Mouse (Mus musculus) liver, embryonic 11.5 days (tissue): ENCODE measurements around the gene Cyfip1. TPM values are rescaled to one million over a fixed set of nuclear protein-coding genes. Genes with fewer than 3 reads are reported as not detected.

Experiments used
- ATAC-seq: fragments of 200-750 bp; cut with Nextera tagmentation; replicated peaks from 2 replicates; pipeline ENCODE4 v1.8.0; 2017; ENCODE audit warnings: moderate number of reproducible peaks, mild to moderate bottlenecking, moderate TSS enrichment, moderate library complexity; ENCODE audit not compliant: low FRiP score
- DNase-seq: peaks from one replicate; pipeline ENCODE4 v3.0.0-alpha.2; 2017; ENCODE audit warnings: low spot score
- H3K27ac ChIP-seq: fragments of 300-500 bp; sonication (generic); 2 replicates; pipeline ENCODE4 v1.5.1; 2014; ENCODE audit warnings: mild to moderate bottlenecking, low read depth, low read length, control low read depth
- H3K27me3 ChIP-seq: fragments of 300-500 bp; sonication (generic); replicated peaks from 2 replicates; pipeline ENCODE4 v1.6.1; 2014; ENCODE audit warnings: low read length, mixed read lengths; ENCODE audit not compliant: control insufficient read depth, insufficient read depth
- H3K36me3 ChIP-seq: fragments of 300-500 bp; sonication (generic); 2 replicates; pipeline ENCODE4 v1.6.1; 2014; ENCODE audit warnings: mild to moderate bottlenecking, low read length, moderate library complexity, mixed read lengths; ENCODE audit not compliant: control insufficient read depth, insufficient read depth
- H3K4me1 ChIP-seq: fragments of 300-500 bp; sonication (generic); replicated peaks from 2 replicates; pipeline ENCODE4 v1.6.1; 2014; ENCODE audit warnings: low read length, mixed read lengths; ENCODE audit not compliant: control insufficient read depth, insufficient read depth
- H3K4me2 ChIP-seq: fragments of 300-500 bp; sonication (generic); 2 replicates; pipeline ENCODE4 v1.6.1; 2014; ENCODE audit warnings: mild to moderate bottlenecking, control low read depth, moderate library complexity
- H3K4me3 ChIP-seq: fragments of 300-500 bp; sonication (generic); 2 replicates; pipeline ENCODE4 v1.5.1; 2014; ENCODE audit warnings: low read depth, low read length, control low read depth
- H3K9ac ChIP-seq: fragments of 300-500 bp; sonication (generic); 2 replicates; pipeline ENCODE4 v1.6.1; 2014; ENCODE audit warnings: low read depth, low read length, control low read depth
- H3K9me3 ChIP-seq: fragments of 300-500 bp; sonication (generic); 2 replicates; pipeline ENCODE4 v1.6.1; 2016; ENCODE audit warnings: low read length, inconsistent platforms, mixed read lengths; ENCODE audit not compliant: control insufficient read depth
- WGBS: fragments of 180-500 bp; shearing (Covaris S2); extraction: QIAGEN DNeasy Blood & Tissue Kit; methylation state at CpG from one replicate; pipeline ENCODE4 v1.1.7; 2014; 5-methylcytosine and 5-hydroxymethylcytosine counted together
- polyA plus RNA-seq: library from polyadenylated mRNA; unstranded; fragments of >200 nt; fragmentation: Nextera tagmentation; extraction: Ambion mirVana; gene quantifications from 2 replicates; pipeline ENCODE4 v1.2.1, GENCODE M21; 2014

Gene Cyfip1
- polyA plus RNA-seq, 1 experiment from 2014 or later = 47.8 TPM

GRCm38 (mm10) chr7:55857729-55858128, 16.2 kb downstream of the Cyfip1 start:
- H3K4me1 ChIP-seq = 0 out of 2 replicates have a peak, but pooled peaks cover 6% of the 10 kb centered on the region
- no peak overlapping the region for H3K9ac ChIP-seq
- no peaks in the 10 kb centered on the region for H3K9me3 ChIP-seq
- no peaks in the 10 kb centered on the region for H3K27me3 ChIP-seq
- H3K4me2 ChIP-seq = no peak overlapping the region
- ATAC-seq (no peak), DNase-seq (no peak)
- WGBS = 77% methylated on average over 2 of the region's 2 CpGs
- H3K27ac ChIP-seq = no peak overlapping the region
- H3K4me3 ChIP-seq = no peak overlapping the region
- H3K36me3 ChIP-seq = no peaks in the 10 kb centered on the region

- ATAC-seq = no peak; the same call in 1 of the 2 replicates
- DNase-seq = no peak
- Histone ChIP-seq H3K4me2 (no peak overlapping the region), H3K9me3 (no peaks in the 10 kb centered on the region), H3K27me3 (no peaks in the 10 kb centered on the region), H3K36me3 (no peaks in the 10 kb centered on the region), H3K4me1 (0 out of 2 replicates have a peak, but pooled peaks cover 6% of the 10 kb centered on the region), H3K27ac (no peak overlapping the region), H3K9ac (no peak overlapping the region), H3K4me3 (no peak overlapping the region)
- 81% methylated on average over 3 of the region's 3 CpGs for whole genome bisulfite sequencing
Observed at GRCm38 (mm10) chr7:55858836-55859517, 17.4 kb downstream of the Cyfip1 start.

- H3K9ac ChIP-seq = no peak overlapping the region
- WGBS = 76% methylated on average over 2 of the region's 2 CpGs
- H3K4me2 ChIP-seq = no peak overlapping the region
- H3K36me3 ChIP-seq = no peaks in the 10 kb centered on the region
- H3K4me3 ChIP-seq = no peak overlapping the region
- no peak overlapping the region for H3K27ac ChIP-seq
- no peaks in the 10 kb centered on the region for H3K27me3 ChIP-seq
- 0 out of 2 replicates have a peak, but pooled peaks cover 6% of the 10 kb centered on the region for H3K4me1 ChIP-seq
- no peak for ATAC-seq
- H3K9me3 ChIP-seq = no peaks in the 10 kb centered on the region
- DNase-seq = no peak
Observed at GRCm38 (mm10) chr7:55859518-55859872, 17.9 kb downstream of the Cyfip1 start.

GRCm38 (mm10) chr7:55859956-55860355, 18.4 kb downstream of the Cyfip1 start:
- Histone ChIP-seq H3K4me3 (no peak overlapping the region), H3K4me2 (no peak overlapping the region), H3K9me3 (no peaks in the 10 kb centered on the region), H3K27me3 (no peaks in the 10 kb centered on the region), H3K4me1 (0 out of 2 replicates have a peak, but pooled peaks cover 6% of the 10 kb centered on the region), H3K36me3 (no peaks in the 10 kb centered on the region), H3K9ac (no peak overlapping the region), H3K27ac (no peak overlapping the region)
- WGBS = 88% methylated on average over 6 of the region's 6 CpGs
- no peak for ATAC-seq
- DNase-seq = no peak

GRCm38 (mm10) chr7:55861175-55861574, 19.6 kb downstream of the Cyfip1 start:
- no peak for ATAC-seq
- no peaks in the 10 kb centered on the region for H3K9me3 ChIP-seq
- WGBS = 84% methylated on average over 4 of the region's 4 CpGs
- H3K4me1 ChIP-seq = 0 out of 2 replicates have a peak, but pooled peaks cover 6% of the 10 kb centered on the region
- H3K27me3 ChIP-seq = no peaks in the 10 kb centered on the region
- no peak overlapping the region for H3K4me3 ChIP-seq
- no peak overlapping the region for H3K27ac ChIP-seq
- no peaks in the 10 kb centered on the region for H3K36me3 ChIP-seq
- no peak overlapping the region for H3K4me2 ChIP-seq
- no peak for DNase-seq
- no peak overlapping the region for H3K9ac ChIP-seq

GRCm38 (mm10) chr7:55865044-55865443, 23.5 kb downstream of the Cyfip1 start:
- no peaks in the 10 kb centered on the region for H3K27me3 ChIP-seq
- no peaks in the 10 kb centered on the region for H3K36me3 ChIP-seq
- ATAC-seq (no peak), DNase-seq (no peak)
- no peak overlapping the region for H3K4me2 ChIP-seq
- no peaks in the 10 kb centered on the region for H3K4me1 ChIP-seq
- no peaks in the 10 kb centered on the region for H3K9me3 ChIP-seq
- no peak overlapping the region for H3K4me3 ChIP-seq
- no peak overlapping the region for H3K27ac ChIP-seq
- H3K9ac ChIP-seq = no peak overlapping the region

- Histone ChIP-seq H3K9me3 (no peaks in the 10 kb centered on the region), H3K4me3 (no peak overlapping the region)
- 63% methylated on average over 8 of the region's 8 CpGs for WGBS
Observed at GRCm38 (mm10) chr7:55865750-55866416, 24.3 kb downstream of the Cyfip1 start.

GRCm38 (mm10) chr7:55868247-55868646, 26.7 kb downstream of the Cyfip1 start:
- Histone ChIP-seq H3K4me3 (no peak overlapping the region), H3K4me2 (no peak overlapping the region), H3K27me3 (no peaks in the 10 kb centered on the region), H3K27ac (no peak overlapping the region), H3K4me1 (no peaks in the 10 kb centered on the region), H3K9me3 (no peaks in the 10 kb centered on the region), H3K36me3 (no peaks in the 10 kb centered on the region), H3K9ac (no peak overlapping the region)
- ATAC-seq (no peak), DNase-seq (no peak)
- 77% methylated on average over 7 of the region's 7 CpGs for whole genome bisulfite sequencing

More at GRCm38 (mm10) chr7:55865750-55866416, 24.3 kb downstream of the Cyfip1 start:
- Histone ChIP-seq H3K36me3 (no peaks in the 10 kb centered on the region), H3K4me1 (no peaks in the 10 kb centered on the region), H3K27me3 (no peaks in the 10 kb centered on the region), H3K27ac (no peak overlapping the region), H3K9ac (no peak overlapping the region), H3K4me2 (no peak overlapping the region)
- DNase-seq (no peak), ATAC-seq (no peak)

GRCm38 (mm10) chr7:55869220-55869619, 27.7 kb downstream of the Cyfip1 start:
- Histone ChIP-seq H3K4me3 (no peak overlapping the region), H3K9ac (no peak overlapping the region), H3K4me1 (no peaks in the 10 kb centered on the region), H3K27ac (no peak overlapping the region), H3K36me3 (peaks cover 3% of the 10 kb centered on the region; the same call in 1 of the 2 replicates), H3K27me3 (no peaks in the 10 kb centered on the region), H3K9me3 (no peaks in the 10 kb centered on the region), H3K4me2 (no peak overlapping the region)
- 80% methylated on average over 3 of the region's 3 CpGs for WGBS
- ATAC-seq (no peak), DNase-seq (no peak)
